Mouse (Mus musculus) G1E-ER4 (cell line): ENCODE measurements around the gene Adad2. TPM values are rescaled to one million over a fixed set of nuclear protein-coding genes. Genes with fewer than 3 reads are reported as not detected.

Experiments used
- GATA1 ChIP-seq: IDR thresholded peaks from one replicate; pipeline ENCODE4 v1.8.0; 2012; ENCODE audit warnings: low read length, inconsistent platforms
- polyA plus RNA-seq: library from polyadenylated mRNA; stranded (reverse); fragments of >175 nt; gene quantifications from 2 replicates; pipeline ENCODE4 v1.2.3, GENCODE M21; 2012

Adad2 gene
- polyA plus RNA-seq, 1 experiment, result not detected

GRCm38 (mm10) chr8:119627199-119627598 lies 14.7 kb downstream of the Adad2 start:
- no peak for TF ChIP-seq GATA1

- TF ChIP-seq GATA1, result no peak
These were observed 15.2 kb downstream of the Adad2 start for GRCm38 (mm10) chr8:119627613-119628359.

GRCm38 (mm10) chr8:119630841-119631240 lies 18.3 kb downstream of the Adad2 start:
- no peak for TF ChIP-seq GATA1

- TF ChIP-seq GATA1, result no peak
These were observed 19.7 kb downstream of the Adad2 start for GRCm38 (mm10) chr8:119632246-119632645.

GRCm38 (mm10) chr8:119632909-119633308 lies 20.4 kb downstream of the Adad2 start:
- TF ChIP-seq GATA1, result no peak

- no peak for TF ChIP-seq GATA1
These were observed 22.2 kb downstream of the Adad2 start for GRCm38 (mm10) chr8:119634616-119635336.

GRCm38 (mm10) chr8:119635378-119635777 lies 22.8 kb downstream of the Adad2 start, which contains the start of gene Kcng4:
Gene Kcng4, minus strand, starts transcription at chr8:119635680.
- no peak for TF ChIP-seq GATA1

GRCm38 (mm10) chr8:119635958-119636357 lies 23.4 kb downstream of the Adad2 start:
- TF ChIP-seq GATA1, result no peak

- no peak for TF ChIP-seq GATA1
These were observed 24.2 kb downstream of the Adad2 start for GRCm38 (mm10) chr8:119636766-119637165.

GRCm38 (mm10) chr8:119637381-119637780 lies 24.8 kb downstream of the Adad2 start:
- no peak for TF ChIP-seq GATA1

GRCm38 (mm10) chr8:119638261-119638660 lies 25.7 kb downstream of the Adad2 start:
- TF ChIP-seq GATA1, result no peak

GRCm38 (mm10) chr8:119639798-119640197 lies 27.3 kb downstream of the Adad2 start:
- no peak for TF ChIP-seq GATA1

GRCm38 (mm10) chr8:119641058-119641457 lies 28.5 kb downstream of the Adad2 start:
- no peak for TF ChIP-seq GATA1

GRCm38 (mm10) chr8:119642960-119643359 lies 30.4 kb downstream of the Adad2 start:
- TF ChIP-seq GATA1, result no peak

GRCm38 (mm10) chr8:119644429-119644960 lies 31.9 kb downstream of the Adad2 start:
- no peak for TF ChIP-seq GATA1

GRCm38 (mm10) chr8:119644981-119645597 lies 32.5 kb downstream of the Adad2 start:
- TF ChIP-seq GATA1, result no peak
